Mouse (Mus musculus) liver, embryonic 14.5 days (tissue): ENCODE data around the gene Rbm25.

ENCODE experiments used
- CTCF ChIP-seq: IDR thresholded peaks from 2 replicates; pipeline ENCODE4 v1.5.1; 2016; ENCODE audit warnings: antibody characterized with exemption, low read depth, control low read depth
- EP300 ChIP-seq: IDR thresholded peaks from 2 replicates; pipeline ENCODE4 v1.6.1; 2016; ENCODE audit warnings: antibody characterized with exemption, low read depth

- TF ChIP-seq CTCF (no peak), EP300 (no peak)
These were observed 77.4 kb downstream of the Rbm25 start for GRCm38 (mm10) chr12:83708160-83709092.
